Mouse (Mus musculus) forebrain, embryonic 14.5 days (tissue): ENCODE results near the gene Txndc17. TPM values are rescaled to one million over a fixed set of nuclear protein-coding genes. Genes with fewer than 3 reads are reported as not detected.

Experiments used
- ATAC-seq: fragments of 200-750 bp; cut with Nextera tagmentation; 2 replicates; pipeline ENCODE4 v1.8.0; 2017; ENCODE audit warnings: mild to moderate bottlenecking, moderate library complexity
- DNase-seq: peaks from one replicate; pipeline ENCODE4 v3.0.0-alpha.2; 2015; ENCODE audit warnings: low spot score
- H3K27ac ChIP-seq: fragments of 300-500 bp; sonication (generic); 2 replicates; pipeline ENCODE4 v1.5.1; 2014; ENCODE audit warnings: low read depth, mild to moderate bottlenecking, control low read depth, low read length, moderate library complexity
- H3K27me3 ChIP-seq: fragments of 300-500 bp; sonication (generic); replicated peaks from 2 replicates; pipeline ENCODE4 v1.6.1; 2014; ENCODE audit warnings: low read length, control low read depth, mixed read lengths; ENCODE audit not compliant: control insufficient read depth, insufficient read depth
- H3K36me3 ChIP-seq: fragments of 300-500 bp; sonication (generic); 2 replicates; pipeline ENCODE4 v1.6.1; 2014; ENCODE audit warnings: low read length, control low read depth; ENCODE audit not compliant: control insufficient read depth, insufficient read depth
- H3K4me1 ChIP-seq: fragments of 300-500 bp; sonication (generic); 2 replicates; pipeline ENCODE4 v1.6.1; 2014; ENCODE audit warnings: antibody characterized with exemption, low read length, control low read depth; ENCODE audit not compliant: control insufficient read depth, insufficient read depth
- H3K4me2 ChIP-seq: fragments of 300-500 bp; sonication (generic); 2 replicates; pipeline ENCODE4 v1.6.1; 2014; ENCODE audit warnings: mild to moderate bottlenecking, control low read depth, low read length
- H3K4me3 ChIP-seq: fragments of 300-500 bp; sonication (generic); 2 replicates; pipeline ENCODE4 v1.5.1; 2014; ENCODE audit warnings: low read depth, low read length, control low read depth
- H3K9ac ChIP-seq: fragments of 300-500 bp; sonication (generic); 2 replicates; pipeline ENCODE4 v1.6.1; 2014; ENCODE audit warnings: mild to moderate bottlenecking, low read length, control low read depth, moderate library complexity
- H3K9me3 ChIP-seq: fragments of 300-500 bp; sonication (generic); replicated peaks from 2 replicates; pipeline ENCODE4 v1.6.1; 2016; ENCODE audit warnings: low read length, control low read depth, mixed read lengths; ENCODE audit not compliant: control insufficient read depth
- WGBS: fragments of 180-500 bp; shearing (Covaris S2); extraction: QIAGEN DNeasy Blood & Tissue Kit; methylation state at CpG from one replicate; pipeline ENCODE4 v1.1.7; 2014; 5-methylcytosine and 5-hydroxymethylcytosine counted together
- polyA plus RNA-seq: library from polyadenylated mRNA; unstranded; fragments of >200 nt; fragmentation: Nextera tagmentation; extraction: Ambion mirVana; gene quantifications from 2 replicates; pipeline ENCODE4 v1.2.1, GENCODE M21; 2014

Gene Txndc17
- polyA plus RNA-seq, 1 experiment from 2014 or later, result 131 TPM

DNA sequence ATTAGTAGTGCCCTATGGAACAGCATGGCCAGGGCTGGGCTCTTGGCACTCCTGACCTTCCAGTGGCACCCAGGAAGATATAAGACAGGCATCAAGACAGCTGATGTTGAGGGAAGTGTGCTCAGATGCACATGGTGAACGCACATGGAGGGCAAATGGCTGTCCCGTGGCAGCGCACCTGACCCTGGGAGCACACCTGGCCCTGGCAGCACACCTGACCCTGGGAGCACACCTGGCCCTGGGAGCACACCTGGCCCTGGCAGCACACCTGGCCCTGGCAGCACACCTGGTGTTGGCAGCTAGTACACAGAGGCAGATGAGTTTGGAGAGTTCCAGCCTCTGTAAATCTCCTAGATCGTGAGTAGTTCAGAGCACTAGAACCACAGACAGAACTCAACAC lies 21.2 kb downstream of the Txndc17 start:
- H3K9me3 ChIP-seq, result no peaks in the 10 kb centered on the region
- no peak overlapping the region for H3K9ac ChIP-seq
- H3K27ac ChIP-seq, result no peak overlapping the region
- no peak for ATAC-seq
- WGBS, result 95% methylated on average over 4 of the region's 4 CpGs
- no peaks in the 10 kb centered on the region for H3K36me3 ChIP-seq
- no peak for DNase-seq
- H3K4me1 ChIP-seq, result 0 out of 2 replicates have a peak, but pooled peaks cover 3% of the 10 kb centered on the region
- no peak overlapping the region for H3K4me3 ChIP-seq
- no peaks in the 10 kb centered on the region for H3K27me3 ChIP-seq
- H3K4me2 ChIP-seq, result no peak overlapping the region

DNA sequence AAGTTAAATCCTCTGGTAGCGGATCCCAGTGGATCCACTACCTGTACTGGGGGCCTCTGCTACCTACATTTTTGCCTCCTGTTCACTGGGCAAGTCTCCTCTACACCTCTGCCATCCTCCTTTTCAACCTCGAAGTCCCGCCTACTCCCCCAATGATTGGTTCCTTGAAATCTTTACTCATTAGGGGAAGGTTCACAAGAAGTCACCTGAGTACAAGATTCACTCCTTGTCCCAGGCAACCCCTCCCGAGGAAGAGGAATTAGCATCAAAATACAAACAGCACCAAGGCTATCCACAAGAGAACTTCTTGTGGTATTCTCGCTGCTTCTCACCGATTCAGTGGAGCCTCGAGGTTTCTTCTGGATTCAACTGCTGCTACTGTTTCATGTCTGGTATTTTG lies 24.7 kb downstream of the Txndc17 start:
- Histone ChIP-seq H3K9me3 (no peaks in the 10 kb centered on the region), H3K9ac (no peak overlapping the region), H3K4me2 (no peak overlapping the region), H3K27ac (no peak overlapping the region), H3K4me3 (no peak overlapping the region), H3K36me3 (no peaks in the 10 kb centered on the region), H3K4me1 (no peaks in the 10 kb centered on the region), H3K27me3 (no peaks in the 10 kb centered on the region)
- 86% methylated on average over 7 of the region's 7 CpGs for WGBS
- DNase-seq, result no peak
- ATAC-seq, result no peak

DNA sequence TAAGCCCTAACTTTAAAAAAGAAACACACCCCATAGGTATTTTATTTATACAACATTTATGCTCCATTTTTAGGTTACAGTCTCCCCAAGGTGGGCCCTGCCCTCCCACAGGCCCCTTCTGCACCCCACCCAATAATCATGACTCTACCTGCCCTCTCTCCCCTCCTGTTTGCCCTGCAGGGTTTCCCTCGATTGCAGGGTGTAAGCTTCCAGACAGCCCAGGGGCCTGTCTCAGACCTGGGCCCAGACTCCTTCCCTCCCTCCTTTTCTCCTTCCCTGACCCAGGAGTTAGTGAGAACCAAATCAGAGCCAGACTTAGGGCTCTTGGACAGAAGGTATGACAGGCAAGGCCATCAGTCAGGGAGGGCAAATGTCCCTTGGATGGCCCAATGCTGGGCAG lies 25.6 kb downstream of the Txndc17 start:
- Histone ChIP-seq H3K9me3 (no peaks in the 10 kb centered on the region), H3K4me3 (no peak overlapping the region), H3K27ac (no peak overlapping the region), H3K4me1 (no peaks in the 10 kb centered on the region), H3K27me3 (no peaks in the 10 kb centered on the region), H3K36me3 (no peaks in the 10 kb centered on the region), H3K9ac (no peak overlapping the region), H3K4me2 (no peak overlapping the region)
- DNase-seq, result no peak
- no peak for ATAC-seq
- WGBS, result 71% methylated on average over 1 of the region's 1 CpGs

DNA sequence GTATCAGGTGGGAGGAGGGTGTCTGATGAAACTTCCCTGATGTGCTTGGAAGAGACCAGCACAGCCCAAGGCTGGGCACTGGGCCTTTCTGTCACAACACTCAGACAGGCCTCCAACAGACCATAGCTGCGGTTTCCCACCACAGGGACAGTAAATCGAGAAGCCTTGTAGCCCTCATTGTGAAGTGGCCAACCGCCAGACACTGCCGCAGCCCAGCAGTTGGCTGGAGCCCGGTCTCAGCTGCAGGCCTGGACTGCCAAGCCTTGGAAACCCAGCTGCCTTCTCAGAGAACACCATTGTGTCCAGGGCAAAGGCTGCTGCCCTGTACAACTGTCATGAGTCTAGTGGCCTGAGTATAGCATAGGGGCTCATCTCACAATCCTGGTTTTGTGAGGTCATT lies 26.7 kb downstream of the Txndc17 start:
- Histone ChIP-seq H3K27ac (no peak overlapping the region), H3K36me3 (no peaks in the 10 kb centered on the region), H3K27me3 (no peaks in the 10 kb centered on the region), H3K9me3 (no peaks in the 10 kb centered on the region), H3K4me3 (no peak overlapping the region), H3K9ac (no peak overlapping the region), H3K4me1 (no peaks in the 10 kb centered on the region), H3K4me2 (no peak overlapping the region)
- ATAC-seq (no peak), DNase-seq (no peak)
- WGBS, result 65% methylated on average over 5 of the region's 5 CpGs

DNA sequence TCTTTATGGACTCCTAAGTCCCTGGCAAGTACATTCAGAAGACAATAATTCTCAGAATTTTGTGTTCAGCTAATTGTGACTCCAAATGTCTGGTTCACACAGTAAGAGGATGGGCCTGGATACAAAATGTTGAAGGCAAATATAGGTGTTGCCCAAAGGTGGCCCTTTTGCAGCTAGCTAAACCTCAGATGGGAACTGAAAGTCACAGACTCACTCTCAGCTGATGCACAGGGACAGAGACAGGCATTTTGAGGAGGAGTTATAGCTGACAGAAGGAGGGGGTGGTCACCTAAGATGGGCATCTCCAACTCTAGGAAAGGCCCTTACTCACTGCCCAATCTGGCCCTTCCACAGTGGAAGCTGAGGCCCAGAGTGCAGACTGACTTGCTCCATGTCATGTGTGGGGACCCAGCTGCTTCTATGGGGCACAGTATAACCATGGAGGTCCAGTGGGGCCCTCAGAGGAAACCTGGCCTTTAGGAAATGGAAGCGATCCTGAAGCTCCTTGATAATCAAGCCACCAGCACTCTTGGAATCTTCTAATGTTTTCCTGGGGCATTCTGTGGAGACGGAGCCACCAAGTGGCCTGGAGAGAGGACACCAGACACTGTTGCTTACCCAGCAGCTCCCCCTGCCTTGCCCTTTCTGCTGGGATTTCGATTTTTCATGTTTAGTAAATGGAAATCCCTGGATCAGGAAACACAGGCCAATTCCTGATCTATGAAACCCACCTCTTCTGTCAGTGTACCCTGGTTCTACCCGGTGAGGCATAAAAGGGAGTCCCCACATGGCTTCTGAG lies 32.9 kb downstream of the Txndc17 start:
- Histone ChIP-seq H3K36me3 (no peaks in the 10 kb centered on the region), H3K4me3 (no peak overlapping the region), H3K4me1 (no peaks in the 10 kb centered on the region), H3K27ac (no peak overlapping the region), H3K9ac (no peak overlapping the region), H3K27me3 (no peaks in the 10 kb centered on the region), H3K4me2 (no peak overlapping the region), H3K9me3 (no peaks in the 10 kb centered on the region)
- 70% methylated on average over 4 of the region's 4 CpGs for WGBS
- DNase-seq (no peak), ATAC-seq (no peak)

DNA sequence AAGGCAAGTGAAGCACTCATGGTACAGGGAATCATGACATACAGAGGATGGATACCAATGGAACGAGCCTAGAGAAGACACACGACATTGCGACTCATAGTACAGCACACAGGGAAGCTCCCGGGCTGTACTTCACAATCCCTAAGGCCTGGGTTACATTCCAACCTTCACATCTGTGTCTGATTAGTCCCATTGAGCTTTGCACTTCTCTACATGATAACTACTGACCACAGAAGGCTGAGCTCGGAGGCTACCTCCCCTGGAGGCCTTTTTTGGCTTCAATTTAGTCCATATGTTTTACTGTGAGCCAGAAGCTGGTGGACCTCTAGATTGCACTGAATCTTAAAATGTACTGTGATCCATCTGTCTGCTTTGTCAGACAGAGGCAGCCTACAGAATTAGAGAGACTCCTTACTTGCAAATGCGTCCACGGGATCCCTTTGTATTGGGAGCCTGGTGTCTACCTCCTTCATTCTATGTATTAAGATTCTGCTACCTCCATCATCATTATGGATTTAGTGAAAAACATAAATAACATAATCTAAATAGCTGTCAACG lies 37.9 kb downstream of the Txndc17 start:
- ATAC-seq, result no peak
- H3K27ac ChIP-seq, result no peak overlapping the region
- no peaks in the 10 kb centered on the region for H3K27me3 ChIP-seq
- no peak for DNase-seq
- WGBS, result 87% methylated on average over 8 of the region's 8 CpGs
- H3K9ac ChIP-seq, result no peak overlapping the region
- H3K4me1 ChIP-seq, result no peaks in the 10 kb centered on the region
- H3K9me3 ChIP-seq, result no peaks in the 10 kb centered on the region
- H3K4me2 ChIP-seq, result no peak overlapping the region
- no peak overlapping the region for H3K4me3 ChIP-seq
- no peaks in the 10 kb centered on the region for H3K36me3 ChIP-seq

DNA sequence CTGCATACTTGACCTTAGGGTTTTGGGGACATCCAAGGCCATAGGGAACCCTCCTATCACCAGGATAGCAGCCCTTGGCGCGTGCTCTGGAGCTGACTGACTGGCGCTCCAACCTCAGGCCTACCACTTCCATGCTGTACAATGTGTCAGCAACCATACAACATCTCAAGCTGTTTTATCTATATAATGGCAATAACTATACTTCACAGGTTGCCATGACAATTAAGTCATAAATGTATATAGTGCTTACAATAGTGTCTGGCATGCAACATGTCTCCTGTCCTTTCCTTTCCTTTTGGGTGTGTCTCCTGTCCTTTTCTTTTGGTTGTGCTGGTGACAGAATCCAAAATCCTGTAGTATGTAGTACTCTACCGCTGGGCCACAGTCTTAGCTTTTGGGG lies 48.3 kb downstream of the Txndc17 start:
- Histone ChIP-seq H3K27me3 (no peaks in the 10 kb centered on the region), H3K4me1 (no peaks in the 10 kb centered on the region), H3K4me2 (no peak overlapping the region), H3K4me3 (no peak overlapping the region), H3K27ac (no peak overlapping the region), H3K9me3 (no peaks in the 10 kb centered on the region), H3K36me3 (no peaks in the 10 kb centered on the region), H3K9ac (no peak overlapping the region)
- DNase-seq, result no peak
- 93% methylated on average over 4 of the region's 4 CpGs for WGBS
- ATAC-seq, result no peak

DNA sequence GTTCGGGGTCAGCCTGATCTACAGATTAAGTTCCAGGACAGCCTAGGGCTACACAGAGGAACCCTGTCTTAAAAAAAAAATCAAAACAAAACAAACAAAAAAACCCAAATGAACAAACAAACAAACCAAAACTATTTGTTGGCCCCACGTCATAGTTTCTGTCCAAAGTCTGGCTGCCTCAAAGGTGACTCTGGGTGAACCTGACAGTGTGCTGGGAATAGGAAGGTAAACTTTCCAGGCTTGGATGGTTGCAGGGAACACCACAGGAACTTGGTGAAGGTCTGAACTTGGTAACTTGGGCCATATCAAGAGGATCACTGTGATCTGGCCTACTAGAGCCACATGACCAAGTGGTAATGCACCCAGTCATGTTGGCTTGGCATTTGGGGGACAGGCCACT lies 49.1 kb downstream of the Txndc17 start:
- Histone ChIP-seq H3K4me3 (no peak overlapping the region), H3K9me3 (no peaks in the 10 kb centered on the region), H3K4me1 (no peaks in the 10 kb centered on the region), H3K27ac (no peak overlapping the region), H3K4me2 (no peak overlapping the region), H3K9ac (no peak overlapping the region), H3K36me3 (no peaks in the 10 kb centered on the region), H3K27me3 (no peaks in the 10 kb centered on the region)
- 83% methylated on average over 2 of the region's 2 CpGs for WGBS
- no peak for ATAC-seq
- no peak for DNase-seq
